Mouse (Mus musculus): ENCODE measurements at regions not wholly inside any gene's neighbourhood (a gene's known extent, or its start where the extent isn't known, plus 50 kb on each side); places are given as distances from the start of the nearest gene placed in this dataset.
A peak's percentile ranks its signal among the peaks of the same experiment; 100 is the strongest.

DNA sequence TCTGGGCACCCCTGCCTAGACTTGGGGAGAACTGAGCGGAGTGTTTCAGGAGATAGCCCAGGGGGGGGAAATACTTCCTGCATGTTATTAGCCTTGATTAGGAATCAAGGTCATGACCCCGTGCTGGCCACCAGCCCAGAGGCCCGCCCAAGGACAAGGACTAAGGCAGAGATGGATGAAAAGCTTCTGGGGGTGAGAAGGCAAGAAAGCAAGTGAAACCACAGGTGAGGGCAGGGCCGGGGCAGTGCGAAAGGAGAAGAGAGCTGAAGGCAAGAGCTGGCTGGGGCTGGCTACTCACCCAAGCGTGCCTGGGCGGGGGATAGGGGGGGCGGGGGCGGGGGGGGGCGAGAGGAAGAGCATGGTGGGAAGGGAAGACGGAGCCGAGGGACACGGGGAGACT lies 96.0 kb upstream of the Nkx1-1 start:
- Histone ChIP-seq H3K9me3 (replicated peaks) (no peaks in the 10 kb centered on the region), H3K9ac (peak overlapping the region; percentile 53), H3K4me2 (peak overlapping the region; percentile 64), H3K27ac (no peak overlapping the region), H3K4me1 (replicated peaks) (peaks cover 23% of the 10 kb centered on the region), H3K4me3 (replicated peaks) (peak overlapping the region; percentile 28), H3K27me3 (peaks cover 53% of the 10 kb centered on the region), H3K36me3 (no peaks in the 10 kb centered on the region)
- WGBS (ENCODE audit: insufficient replicate concordance) = 27% methylated on average over 13 of the region's 13 CpGs
- ATAC-seq (ENCODE audit: low read depth) (no peak), DNase-seq (no peak)

DNA sequence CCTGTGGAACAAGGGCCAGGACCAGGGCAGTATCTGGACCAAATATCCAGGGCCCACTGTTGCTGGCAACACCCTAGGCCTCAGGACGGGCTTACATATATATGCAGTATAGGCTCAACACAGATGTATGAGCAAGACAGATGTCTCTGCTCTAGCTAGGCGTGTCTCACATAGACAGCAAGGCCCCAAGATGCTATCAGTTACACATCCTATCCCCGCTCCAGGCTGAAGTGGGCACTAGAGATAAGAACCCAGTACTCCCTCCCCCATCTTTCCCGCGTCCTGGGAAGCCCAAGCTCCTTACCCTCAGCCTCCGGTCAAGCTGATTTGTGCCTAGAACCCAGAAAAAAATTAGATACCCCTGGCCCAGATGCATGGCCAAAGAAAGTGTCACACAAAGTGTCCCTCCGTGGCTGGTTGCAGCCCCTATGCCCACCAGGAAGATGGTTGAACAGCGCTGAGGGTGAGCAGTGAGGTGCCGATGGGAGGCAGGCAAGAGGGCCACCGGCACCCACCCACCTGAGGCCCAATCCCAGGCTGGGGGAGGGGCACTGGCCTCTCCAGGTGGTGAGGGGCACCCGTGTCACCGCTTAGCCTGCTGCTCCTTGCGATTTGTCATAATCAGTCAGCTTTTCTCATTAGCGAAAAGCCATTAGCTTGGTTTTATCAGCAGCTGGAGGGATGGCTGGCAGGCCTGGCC lies 95.3 kb upstream of the Nkx1-1 start:
- Histone ChIP-seq H3K4me3 (replicated peaks) (peak overlapping the region; percentile 28), H3K27ac (peak overlapping the region; percentile 39; the same call in 1 of the 2 replicates), H3K27me3 (peaks cover 47% of the 10 kb centered on the region), H3K9me3 (replicated peaks) (no peaks in the 10 kb centered on the region), H3K4me1 (replicated peaks) (peaks cover 20% of the 10 kb centered on the region), H3K9ac (peak overlapping the region; percentile 53), H3K36me3 (no peaks in the 10 kb centered on the region), H3K4me2 (peak overlapping the region; percentile 64)
- ATAC-seq (ENCODE audit: low read depth) (peak; percentile 97), DNase-seq (peak; percentile 46)
- WGBS (ENCODE audit: insufficient replicate concordance) = 24% methylated on average over 14 of the region's 14 CpGs

DNA sequence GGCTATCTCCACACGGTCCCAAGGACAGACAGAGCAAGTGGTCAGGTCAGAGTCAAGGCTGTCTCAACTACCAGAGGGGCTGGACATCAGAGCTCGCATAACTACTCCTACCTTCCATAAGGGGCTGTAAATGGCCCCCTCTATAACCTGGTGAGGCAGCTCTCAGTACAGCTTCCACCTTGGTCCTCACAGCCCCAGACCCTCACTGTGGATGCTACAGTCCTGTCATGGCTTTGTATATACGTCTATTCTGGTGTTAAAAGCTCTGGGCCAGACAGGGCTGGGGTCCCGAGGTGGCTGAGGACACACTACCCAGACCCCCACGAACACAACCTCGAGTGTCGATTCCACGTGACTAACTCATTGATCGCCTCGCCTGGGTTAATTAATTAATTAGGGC lies 94.0 kb upstream of the Nkx1-1 start:
- no peak overlapping the region for H3K4me2 ChIP-seq
- ATAC-seq (ENCODE audit: low read depth) (no peak), DNase-seq (no peak)
- peaks cover 20% of the 10 kb centered on the region for H3K4me1 ChIP-seq (replicated peaks)
- peaks cover 33% of the 10 kb centered on the region for H3K27me3 ChIP-seq
- no peaks in the 10 kb centered on the region for H3K9me3 ChIP-seq (replicated peaks)
- 76% methylated on average over 10 of the region's 10 CpGs for WGBS (ENCODE audit: insufficient replicate concordance)
- no peak overlapping the region for H3K4me3 ChIP-seq (replicated peaks)
- H3K27ac ChIP-seq = no peak overlapping the region
- no peaks in the 10 kb centered on the region for H3K36me3 ChIP-seq
- H3K9ac ChIP-seq = no peak overlapping the region

DNA sequence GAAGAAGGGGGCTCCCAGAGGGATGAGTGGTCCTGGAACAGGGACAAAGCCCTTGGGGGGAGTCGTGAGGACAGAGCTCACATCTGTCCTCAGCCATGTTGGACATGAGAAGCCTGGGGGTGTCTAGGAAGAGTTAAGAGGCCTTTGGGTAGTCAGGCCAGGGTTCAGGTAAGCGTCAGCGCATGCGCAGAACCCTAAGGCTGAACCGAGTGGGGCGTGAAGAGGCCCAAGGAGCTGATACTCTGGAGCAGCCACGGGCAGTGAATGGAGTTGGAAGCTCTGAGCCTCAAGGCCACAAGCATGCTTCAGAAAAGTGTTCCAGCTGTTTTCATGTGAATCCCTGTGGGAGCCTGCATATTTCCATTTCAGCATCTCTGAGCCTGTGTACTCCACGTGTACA lies 93.5 kb upstream of the Nkx1-1 start:
- Histone ChIP-seq H3K4me2 (no peak overlapping the region), H3K36me3 (no peaks in the 10 kb centered on the region), H3K4me1 (replicated peaks) (peaks cover 20% of the 10 kb centered on the region), H3K4me3 (replicated peaks) (no peak overlapping the region), H3K9ac (no peak overlapping the region), H3K27ac (no peak overlapping the region), H3K27me3 (peaks cover 29% of the 10 kb centered on the region), H3K9me3 (replicated peaks) (no peaks in the 10 kb centered on the region)
- WGBS (ENCODE audit: insufficient replicate concordance) = 79% methylated on average over 8 of the region's 8 CpGs
- no peak for ATAC-seq (ENCODE audit: low read depth)
- DNase-seq = no peak

DNA sequence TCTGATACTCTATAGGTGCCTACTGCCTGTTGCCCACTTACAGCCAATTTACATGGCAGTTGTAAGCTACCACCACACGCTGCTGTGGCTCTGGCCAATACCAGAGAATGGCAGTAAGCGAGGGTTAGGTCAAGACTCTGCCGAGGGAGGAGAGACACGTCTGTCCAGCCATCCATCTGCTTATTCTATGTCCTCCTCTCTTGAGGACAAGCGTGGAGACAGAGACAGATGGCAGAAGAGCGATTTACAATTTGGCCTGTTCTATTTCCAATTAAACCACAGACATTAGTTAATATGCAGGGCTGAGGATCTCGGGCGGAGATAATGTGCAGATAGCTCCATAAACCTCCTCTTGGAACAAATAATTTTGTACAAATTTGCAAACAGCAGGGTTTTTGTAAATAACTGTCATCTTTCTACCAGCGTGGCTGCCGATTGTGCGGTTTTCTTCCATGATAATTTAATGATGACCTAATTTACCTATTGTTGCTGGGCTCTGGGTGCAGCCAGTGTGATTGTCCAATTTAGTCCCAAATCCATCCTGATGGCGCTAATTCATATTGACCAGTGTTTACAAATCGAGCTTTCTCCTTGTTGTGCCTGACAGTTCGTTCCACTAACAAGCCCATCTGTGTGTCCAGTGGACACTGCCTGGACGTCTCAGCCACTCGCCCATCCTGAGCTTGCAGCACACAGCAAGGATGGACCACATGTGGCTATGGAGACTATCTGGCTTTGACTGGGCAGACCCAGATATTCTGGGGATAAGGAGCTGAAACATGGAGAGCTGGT lies 88.4 kb upstream of the Nkx1-1 start:
- DNase-seq = no peak
- Histone ChIP-seq H3K27me3 (peaks cover 16% of the 10 kb centered on the region), H3K27ac (no peak overlapping the region), H3K4me3 (replicated peaks) (no peak overlapping the region), H3K4me1 (replicated peaks) (no peaks in the 10 kb centered on the region), H3K4me2 (no peak overlapping the region), H3K9me3 (replicated peaks) (no peaks in the 10 kb centered on the region), H3K9ac (no peak overlapping the region), H3K36me3 (no peaks in the 10 kb centered on the region)
- no peak for ATAC-seq (ENCODE audit: low read depth)
- WGBS (ENCODE audit: insufficient replicate concordance) = 70% methylated on average over 16 of the region's 16 CpGs

DNA sequence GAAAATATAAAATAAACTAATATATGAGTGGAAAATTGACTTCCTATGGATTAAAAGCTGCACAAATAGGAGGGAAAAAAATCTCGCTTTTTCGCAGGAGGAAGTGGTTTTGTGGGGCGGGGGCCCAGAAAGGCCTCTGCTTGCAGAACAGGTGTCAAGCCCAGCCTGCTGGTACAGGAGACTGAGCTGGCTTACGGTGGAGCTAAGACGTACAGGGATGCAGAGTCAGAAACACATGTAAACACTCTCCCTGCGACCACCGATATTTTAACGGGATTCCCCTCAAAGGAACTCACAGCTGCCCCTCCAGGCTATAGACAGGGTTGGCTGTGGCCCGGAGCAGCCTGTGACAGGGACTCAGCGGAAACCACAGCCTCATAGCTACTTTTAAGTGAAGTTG lies 87.1 kb upstream of the Nkx1-1 start:
- DNase-seq (no peak), ATAC-seq (ENCODE audit: low read depth) (no peak)
- H3K9ac ChIP-seq = no peak overlapping the region
- H3K4me3 ChIP-seq (replicated peaks) = no peak overlapping the region
- H3K36me3 ChIP-seq = no peaks in the 10 kb centered on the region
- peaks cover 10% of the 10 kb centered on the region for H3K27me3 ChIP-seq
- H3K4me2 ChIP-seq = no peak overlapping the region
- no peaks in the 10 kb centered on the region for H3K4me1 ChIP-seq (replicated peaks)
- WGBS (ENCODE audit: insufficient replicate concordance) = 39% methylated on average over 10 of the region's 10 CpGs
- no peak overlapping the region for H3K27ac ChIP-seq
- H3K9me3 ChIP-seq (replicated peaks) = no peaks in the 10 kb centered on the region

DNA sequence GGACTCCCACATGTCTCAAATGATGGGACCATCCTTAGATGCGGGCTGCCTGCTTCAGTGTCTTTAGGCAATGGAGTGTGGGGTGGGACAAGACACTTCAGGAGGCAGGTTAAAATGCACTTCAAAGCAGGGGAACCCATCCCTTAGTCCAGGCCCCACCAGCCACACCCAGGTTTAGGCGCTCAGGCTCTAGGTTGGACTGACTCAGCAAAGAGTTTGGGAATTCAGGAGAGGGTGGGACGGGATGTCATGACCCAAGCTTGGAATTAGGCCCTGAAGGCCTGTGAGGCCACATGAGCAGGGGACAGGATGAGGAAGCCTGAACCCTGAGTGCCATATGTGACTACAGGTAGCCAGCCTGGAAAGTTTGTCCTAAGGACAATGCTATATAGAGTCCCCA lies 85.6 kb upstream of the Nkx1-1 start:
- no peak overlapping the region for H3K4me3 ChIP-seq (replicated peaks)
- H3K27me3 ChIP-seq = peaks cover 10% of the 10 kb centered on the region
- ATAC-seq (ENCODE audit: low read depth) = no peak

DNA sequence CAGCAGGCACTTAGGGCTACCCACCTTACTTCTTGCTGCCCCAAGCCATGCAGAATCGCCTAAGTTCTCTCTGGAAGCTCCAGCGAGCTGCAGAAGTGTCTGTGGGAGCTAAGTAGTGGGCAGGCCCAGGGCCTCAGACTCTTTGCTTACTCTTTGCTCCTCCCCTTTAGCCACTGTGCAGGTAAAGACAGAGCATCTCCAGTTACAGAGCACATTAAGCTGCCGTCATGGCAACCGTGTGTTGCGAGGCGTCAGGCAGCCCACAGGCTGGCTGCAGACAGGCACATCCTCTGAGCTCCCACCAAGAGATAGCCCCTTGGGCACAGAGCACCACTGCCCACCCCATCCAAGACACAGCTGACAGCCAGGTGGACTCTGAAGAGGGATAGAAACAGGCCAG lies 85.1 kb upstream of the Nkx1-1 start:
- H3K27ac ChIP-seq = no peak overlapping the region
- H3K4me2 ChIP-seq = no peak overlapping the region
- no peak overlapping the region for H3K9ac ChIP-seq
- no peak overlapping the region for H3K4me3 ChIP-seq (replicated peaks)
- H3K9me3 ChIP-seq (replicated peaks) = no peaks in the 10 kb centered on the region
- DNase-seq = no peak
- no peaks in the 10 kb centered on the region for H3K4me1 ChIP-seq (replicated peaks)
- ATAC-seq (ENCODE audit: low read depth) = no peak
- WGBS (ENCODE audit: insufficient replicate concordance) = 52% methylated on average over 6 of the region's 6 CpGs
- no peaks in the 10 kb centered on the region for H3K36me3 ChIP-seq
- H3K27me3 ChIP-seq = peaks cover 14% of the 10 kb centered on the region

More for the DNA sequence above, 85.6 kb upstream of the Nkx1-1 start:
- Histone ChIP-seq H3K9ac (no peak overlapping the region), H3K27ac (no peak overlapping the region), H3K9me3 (replicated peaks) (no peaks in the 10 kb centered on the region), H3K4me1 (replicated peaks) (no peaks in the 10 kb centered on the region), H3K4me2 (no peak overlapping the region), H3K36me3 (no peaks in the 10 kb centered on the region)
- 56% methylated on average over 3 of the region's 3 CpGs for WGBS (ENCODE audit: insufficient replicate concordance)
- no peak for DNase-seq

DNA sequence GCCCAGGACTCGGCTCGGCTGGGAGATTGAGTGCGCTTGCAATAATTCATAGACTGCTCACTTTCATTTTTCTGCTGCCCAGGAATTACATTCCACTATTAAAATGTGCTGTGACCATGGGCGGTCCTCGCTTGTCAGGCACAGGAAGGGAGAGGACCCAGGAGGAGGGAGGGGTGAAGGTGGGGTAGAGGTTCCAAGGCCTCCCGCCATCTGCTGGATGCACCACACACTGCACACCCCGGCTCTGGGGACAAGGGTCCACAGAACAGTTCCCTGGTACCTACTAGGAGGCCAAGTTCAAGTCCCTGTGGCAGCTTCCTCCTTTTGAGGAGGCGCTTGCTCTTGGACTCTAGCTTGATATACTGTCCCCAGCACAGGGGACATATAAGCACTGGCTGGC lies 83.8 kb upstream of the Nkx1-1 start:
- no peak for DNase-seq
- no peaks in the 10 kb centered on the region for H3K4me1 ChIP-seq (replicated peaks)
- no peak overlapping the region for H3K27ac ChIP-seq
- no peak overlapping the region for H3K4me2 ChIP-seq
- H3K27me3 ChIP-seq = peaks cover 17% of the 10 kb centered on the region
- WGBS (ENCODE audit: insufficient replicate concordance) = 47% methylated on average over 8 of the region's 8 CpGs
- H3K9me3 ChIP-seq (replicated peaks) = no peaks in the 10 kb centered on the region
- ATAC-seq (ENCODE audit: low read depth) = no peak
- no peak overlapping the region for H3K4me3 ChIP-seq (replicated peaks)
- H3K9ac ChIP-seq = no peak overlapping the region
- no peaks in the 10 kb centered on the region for H3K36me3 ChIP-seq

DNA sequence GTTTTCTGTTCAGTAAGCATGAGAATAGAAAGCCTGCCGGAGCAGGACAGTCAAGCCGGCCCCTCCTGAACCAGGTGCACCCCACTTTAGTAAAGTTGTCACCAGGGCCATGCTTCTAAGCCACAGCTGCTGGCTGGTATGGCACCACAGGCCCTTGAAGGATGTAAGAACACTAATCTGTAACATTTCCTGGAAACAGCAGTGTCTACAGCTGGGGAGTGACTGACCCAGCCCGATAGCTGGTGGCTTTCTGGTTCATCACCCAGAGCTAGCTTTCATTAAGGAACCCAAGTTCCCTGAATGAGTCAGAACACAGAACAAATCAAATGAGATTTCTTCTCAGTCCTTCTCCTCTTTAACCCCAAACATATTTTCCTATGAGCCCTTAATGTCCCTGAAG lies 82.4 kb upstream of the Nkx1-1 start:
- DNase-seq (no peak), ATAC-seq (ENCODE audit: low read depth) (no peak)
- H3K9me3 ChIP-seq (replicated peaks) = no peaks in the 10 kb centered on the region
- 63% methylated on average over 3 of the region's 3 CpGs for WGBS (ENCODE audit: insufficient replicate concordance)
- no peak overlapping the region for H3K27ac ChIP-seq
- H3K4me2 ChIP-seq = no peak overlapping the region
- H3K36me3 ChIP-seq = no peaks in the 10 kb centered on the region
- H3K9ac ChIP-seq = no peak overlapping the region
- H3K4me3 ChIP-seq (replicated peaks) = no peak overlapping the region
- no peaks in the 10 kb centered on the region for H3K4me1 ChIP-seq (replicated peaks)
- H3K27me3 ChIP-seq = peaks cover 27% of the 10 kb centered on the region

DNA sequence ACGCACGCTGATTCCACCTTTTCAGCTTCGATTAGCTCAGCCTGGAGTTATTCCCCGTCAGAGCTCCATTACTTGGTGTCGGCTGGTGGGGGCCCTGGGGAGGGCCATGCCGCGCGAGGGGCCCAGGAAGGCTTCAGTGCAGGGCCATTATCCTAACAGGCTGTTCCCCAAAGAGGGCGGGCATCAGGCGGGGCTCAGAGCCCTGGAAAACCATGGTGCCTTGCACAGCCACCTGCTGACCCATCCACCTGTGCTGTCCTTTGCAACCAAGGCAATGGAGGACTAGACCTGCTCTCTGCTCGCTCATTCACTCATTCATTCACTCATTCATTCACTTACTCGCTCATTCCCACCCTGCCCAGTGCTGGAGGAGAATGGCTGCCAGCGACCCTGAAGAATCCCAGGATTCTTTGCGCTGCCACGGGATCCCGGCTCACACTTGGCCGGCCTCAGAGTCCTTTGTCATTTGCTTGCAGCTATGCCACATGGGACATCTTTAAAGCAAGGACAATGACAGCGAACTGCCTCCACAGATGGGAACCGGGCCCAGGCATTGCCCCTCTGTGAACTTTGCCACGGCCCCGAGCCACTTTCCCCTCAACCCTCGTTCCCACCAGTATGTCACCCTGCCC lies 78.6 kb upstream of the Nkx1-1 start:
- ATAC-seq (ENCODE audit: low read depth) (no peak), DNase-seq (no peak)
- no peaks in the 10 kb centered on the region for H3K4me1 ChIP-seq (replicated peaks)
- no peak overlapping the region for H3K4me3 ChIP-seq (replicated peaks)
- no peaks in the 10 kb centered on the region for H3K9me3 ChIP-seq (replicated peaks)
- H3K4me2 ChIP-seq = no peak overlapping the region
- H3K27me3 ChIP-seq = peaks cover 25% of the 10 kb centered on the region
- no peak overlapping the region for H3K9ac ChIP-seq
- no peak overlapping the region for H3K27ac ChIP-seq
- no peaks in the 10 kb centered on the region for H3K36me3 ChIP-seq
- WGBS (ENCODE audit: insufficient replicate concordance) = 47% methylated on average over 22 of the region's 22 CpGs

Measured in liver, embryonic 13.5 days (tissue).